Comparison of ENCODE assay signal across 14 mouse cellular contexts in genomic region chr17:11260663-11261062, GRCm38 (mm10).
DNase-seq lines count a peak whose midpoint lies in the region; ATAC-seq lines count a peak whose summit lies in the region.
"Had no signal": no experiment of that assay in that cellular context is flagged by ENCODE, and none has a peak within 500 bp of the region (broad histone marks: within the 10 kb centered on the region; RNA-seq: fewer than 3 reads in every experiment).

No protein-coding gene starts in this region.

- no peak overlapping the region for H3K27ac ChIP-seq in forebrain, embryonic 14.5 days (ENCODE audit: low read depth, low read length)
- H3K27ac ChIP-seq in forebrain, embryonic 11.5 days (ENCODE audit: low read depth, low read length) = no peak overlapping the region
- no peak overlapping the region for H3K27ac ChIP-seq in neural tube, embryonic 11.5 days (ENCODE audit: low read depth, low read length)
- H3K27ac ChIP-seq: liver, embryonic 15.5 days had no signal

- no peak overlapping the region for H3K4me2 ChIP-seq in forebrain, embryonic 14.5 days (ENCODE audit: low read length)
- no peak overlapping the region for H3K4me2 ChIP-seq in forebrain, embryonic 11.5 days (ENCODE audit: low read depth, low read length, severe bottlenecking)
- no peak overlapping the region for H3K4me2 ChIP-seq in neural tube, embryonic 11.5 days (ENCODE audit: low read depth)
- H3K4me2 ChIP-seq: liver, embryonic 15.5 days had no signal

- no peaks in the 10 kb centered on the region for H3K9me3 ChIP-seq in forebrain, embryonic 14.5 days (replicated peaks; ENCODE audit: control insufficient read depth, low read length)
- H3K9me3 ChIP-seq in forebrain, embryonic 11.5 days (ENCODE audit: control insufficient read depth, low read length) = no peaks in the 10 kb centered on the region
- no peaks in the 10 kb centered on the region for H3K9me3 ChIP-seq in neural tube, embryonic 11.5 days (ENCODE audit: control insufficient read depth, low read length)
- H3K9me3 ChIP-seq: G1E; liver, embryonic 15.5 days had no signal

- H3K27me3 ChIP-seq in forebrain, embryonic 14.5 days (replicated peaks; ENCODE audit: control insufficient read depth, insufficient read depth, low read length) = no peaks in the 10 kb centered on the region
- H3K27me3 ChIP-seq in forebrain, embryonic 11.5 days (ENCODE audit: control insufficient read depth, insufficient read depth, low read length) = no peaks in the 10 kb centered on the region
- H3K27me3 ChIP-seq in neural tube, embryonic 11.5 days (ENCODE audit: control insufficient read depth, insufficient read depth, low read length) = no peaks in the 10 kb centered on the region
- H3K27me3 ChIP-seq: liver, embryonic 15.5 days; megakaryocyte, embryonic 14.5 days had no signal

- no peak overlapping the region for H3K4me3 ChIP-seq in forebrain, embryonic 14.5 days (ENCODE audit: low read depth, low read length)
- H3K4me3 ChIP-seq in forebrain, embryonic 11.5 days (ENCODE audit: low read depth, low read length) = no peak overlapping the region
- no peak overlapping the region for H3K4me3 ChIP-seq in neural tube, embryonic 11.5 days (ENCODE audit: low read depth, low read length)
- H3K4me3 ChIP-seq: liver, embryonic 15.5 days; megakaryocyte, embryonic 14.5 days had no signal

- intact Hi-C loops in left cerebral cortex, postnatal 4 days (cut with DNase I) = no loop called here
- intact Hi-C loops in left cerebral cortex, postnatal 10 days (cut with DNase I) = no loop called here

- H3K4me1 ChIP-seq in forebrain, embryonic 14.5 days (ENCODE audit: control insufficient read depth, insufficient read depth, low read length) = no peaks in the 10 kb centered on the region
- H3K4me1 ChIP-seq in forebrain, embryonic 11.5 days (replicated peaks; ENCODE audit: control insufficient read depth, insufficient read depth, low read length) = no peaks in the 10 kb centered on the region
- 0 out of 2 replicates have a peak, but pooled peaks cover 2% of the 10 kb centered on the region for H3K4me1 ChIP-seq in neural tube, embryonic 11.5 days (ENCODE audit: control insufficient read depth, insufficient read depth, low read length)
- H3K4me1 ChIP-seq: liver, embryonic 15.5 days; megakaryocyte, embryonic 14.5 days had no signal

- no peak overlapping the region for H3K9ac ChIP-seq in forebrain, embryonic 14.5 days (ENCODE audit: low read length)
- H3K9ac ChIP-seq in forebrain, embryonic 11.5 days (ENCODE audit: low read length) = no peak overlapping the region
- H3K9ac ChIP-seq in neural tube, embryonic 11.5 days (ENCODE audit: low read length) = no peak overlapping the region
- H3K9ac ChIP-seq: liver, embryonic 15.5 days had no signal

- ATAC-seq in forebrain, embryonic 14.5 days = no peak
- ATAC-seq in forebrain, embryonic 11.5 days (replicated peaks; ENCODE audit: low FRiP score) = no peak
- ATAC-seq in neural tube, embryonic 11.5 days (ENCODE audit: insufficient read depth, low FRiP score, low TSS enrichment) = peak; percentile 45; the same call in 1 of the 2 replicates
- ATAC-seq: activated CD4-positive, CD25-positive, alpha-beta regulatory T cell, adult 4 months had no signal

- H3K36me3 ChIP-seq in forebrain, embryonic 14.5 days (ENCODE audit: control insufficient read depth, insufficient read depth, low read length) = no peaks in the 10 kb centered on the region
- no peaks in the 10 kb centered on the region for H3K36me3 ChIP-seq in forebrain, embryonic 11.5 days (ENCODE audit: control insufficient read depth, insufficient read depth, low read length)
- H3K36me3 ChIP-seq in neural tube, embryonic 11.5 days (ENCODE audit: control insufficient read depth, insufficient read depth, low read length) = no peaks in the 10 kb centered on the region
- H3K36me3 ChIP-seq: G1E; liver, embryonic 15.5 days had no signal

- 87% methylated on average over 8 of the region's 8 CpGs for WGBS in forebrain, embryonic 14.5 days
- WGBS in forebrain, embryonic 11.5 days = 88% methylated on average over 8 of the region's 8 CpGs
- 41% methylated on average over 8 of the region's 8 CpGs for WGBS in neural tube, embryonic 11.5 days

- DNase-seq in forebrain, embryonic 14.5 days (ENCODE audit: low spot score) = peak; percentile 16
- DNase-seq in forebrain, embryonic 11.5 days (ENCODE audit: low spot score) = no peak
- DNase-seq in left cerebral cortex, postnatal 4 days = peak; percentile 56
- DNase-seq in left cerebral cortex, postnatal 10 days (ENCODE audit: extremely low spot score in 1 of 2, low spot score in 2 of 2) = no peak
- DNase-seq in cerebellum, postnatal 25 days = peak; percentile 67 to 75
- DNase-seq in neural tube, embryonic 11.5 days (ENCODE audit: low spot score) = peak; percentile 49
- DNase-seq in Muller cell, postnatal 12 days (ENCODE audit: inconsistent ontology term) = no peak
- no peak for DNase-seq in kidney, postnatal 4 days
- DNase-seq: kidney, postnatal 14 days; spleen, adult 18-20 months had no signal

Comparison
In these comparisons a context has a peak if more than half of its experiments do, and no peak if none do; other contexts are left out.
1. DNase-seq: peak in forebrain, embryonic 14.5 days (single experiment), left cerebral cortex, postnatal 4 days (single experiment), cerebellum, postnatal 25 days (2 of 2) and neural tube, embryonic 11.5 days (single experiment); none in forebrain, embryonic 11.5 days (single experiment), left cerebral cortex, postnatal 10 days (0 of 2), Muller cell, postnatal 12 days (single experiment) and kidney, postnatal 4 days (0 of 2).